Mouse (Mus musculus): ENCODE measurements at regions not wholly inside any gene's neighbourhood (a gene's known extent, or its start where the extent isn't known, plus 50 kb on each side); places are given as distances from the start of the nearest gene placed in this dataset.

DNA sequence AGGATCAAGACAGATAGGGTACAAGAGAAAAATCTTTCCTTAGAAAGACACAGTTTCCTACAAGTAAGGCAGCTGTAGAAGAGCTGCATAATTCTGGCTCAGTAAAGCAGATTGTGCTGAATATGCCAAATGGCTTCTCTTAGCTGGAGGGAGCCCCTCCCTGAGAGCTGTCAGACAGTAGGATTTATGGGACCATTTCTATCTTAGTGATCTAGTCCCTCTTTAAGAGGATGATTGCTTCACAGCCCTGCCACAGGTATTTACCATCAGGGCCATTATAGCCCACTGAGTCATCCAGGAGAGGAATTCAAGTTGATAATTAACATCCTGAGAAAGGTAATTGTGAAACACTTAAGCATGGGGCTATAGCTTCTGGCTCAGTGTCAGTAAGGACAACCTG, 101.5 kb upstream of the Cypt1 start:
- DNase-seq = no peak

DNA sequence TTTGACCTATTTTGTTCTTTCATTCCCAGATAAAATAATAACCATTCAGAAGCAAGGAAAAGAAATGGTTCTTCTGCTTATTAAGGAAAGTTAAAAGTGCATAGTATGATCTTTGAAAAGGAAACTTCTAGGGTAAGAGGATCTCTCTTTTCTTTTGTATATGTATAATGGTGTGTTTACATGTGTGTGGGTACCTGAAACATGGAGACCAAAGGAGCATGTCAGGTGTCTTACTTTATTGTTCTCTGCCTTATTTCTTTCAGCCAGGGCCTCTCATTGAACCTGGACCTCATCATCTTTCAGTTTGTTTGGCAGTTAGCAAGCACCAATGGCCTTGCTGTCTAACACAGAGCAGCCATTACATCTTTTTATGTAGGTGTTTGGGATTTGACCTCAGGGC, 101.0 kb upstream of the Cypt1 start:
- DNase-seq = no peak

DNA sequence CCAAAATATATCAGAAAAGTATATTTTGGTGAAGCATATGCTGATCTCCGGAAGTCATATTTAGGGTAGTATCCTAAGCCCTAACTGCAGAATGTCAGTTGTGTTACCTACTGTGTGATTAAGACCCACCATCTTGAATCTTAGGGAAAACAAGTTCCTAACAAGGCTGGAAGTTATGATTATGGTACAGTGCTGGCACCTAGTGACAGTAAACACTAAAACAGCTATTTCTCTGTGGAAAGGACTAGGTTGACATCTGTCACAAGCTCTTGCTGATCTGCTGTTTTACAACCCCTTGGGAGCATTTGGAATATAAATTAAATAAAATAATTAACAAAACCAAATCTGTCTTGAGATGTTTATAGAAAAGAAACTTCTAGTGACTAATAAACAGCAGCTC, 84.6 kb upstream of the Cypt1 start:
- DNase-seq = no peak

DNA sequence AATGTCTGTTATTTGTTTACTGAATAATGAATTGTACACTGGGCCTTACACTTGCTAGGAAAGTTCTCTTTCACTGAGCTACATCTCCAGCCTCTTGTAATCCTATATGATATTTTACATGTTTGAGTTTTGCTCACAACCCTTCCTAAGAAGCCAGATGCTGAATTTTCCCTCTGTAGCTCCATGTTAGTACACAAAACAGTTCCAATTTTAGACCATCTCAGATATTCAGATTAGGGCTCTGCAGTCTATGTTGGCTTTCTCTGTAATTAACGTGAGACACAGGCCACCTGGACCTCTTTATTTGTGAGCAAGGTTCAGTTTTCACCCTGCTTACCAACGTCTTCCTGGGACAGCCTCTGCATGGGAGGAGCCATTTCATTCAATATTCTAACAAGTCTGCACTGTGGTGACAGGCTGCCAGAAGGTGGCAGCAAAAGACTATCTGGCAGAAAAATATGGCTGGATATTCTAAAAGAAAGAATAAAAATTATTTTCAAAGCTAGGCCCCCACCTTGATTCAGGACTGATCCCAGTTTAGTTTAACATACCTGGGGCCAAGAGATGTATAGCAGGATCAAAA, 72.1 kb upstream of the Cypt1 start:
- peak; percentile 14 for DNase-seq

Measured in kidney, adult 11 months (tissue).